Mouse (Mus musculus) fat pad, adult 2 months (tissue): ENCODE measurements around the gene Trpm3.

Source experiments
- DNase-seq: peaks from one replicate; pipeline ENCODE4 v3.0.0-alpha.2; 2011; ENCODE audit warnings: low read depth, low spot score; ENCODE audit errors: extremely low read depth

Trpm3 gene

GRCm38 (mm10) chr19:22631316-22631715 lies 492.5 kb downstream of the Trpm3 start:
- DNase-seq = no peak

GRCm38 (mm10) chr19:22635635-22636034 lies 496.8 kb downstream of the Trpm3 start:
- DNase-seq = no peak

GRCm38 (mm10) chr19:22637786-22638185 lies 498.9 kb downstream of the Trpm3 start:
- DNase-seq = no peak

GRCm38 (mm10) chr19:22638394-22638954 lies 499.6 kb downstream of the Trpm3 start:
- DNase-seq = no peak

GRCm38 (mm10) chr19:22642124-22642523 lies 503.3 kb downstream of the Trpm3 start:
- DNase-seq = no peak

- DNase-seq = no peak
Observed at GRCm38 (mm10) chr19:22656466-22657215, 517.8 kb downstream of the Trpm3 start.

GRCm38 (mm10) chr19:22657251-22657650 lies 518.4 kb downstream of the Trpm3 start:
- DNase-seq = no peak

- DNase-seq = no peak
Observed at GRCm38 (mm10) chr19:22665401-22665800, 526.6 kb downstream of the Trpm3 start.

- no peak for DNase-seq
Observed at GRCm38 (mm10) chr19:22670222-22670621, 531.4 kb downstream of the Trpm3 start.

GRCm38 (mm10) chr19:22672892-22673291 lies 534.0 kb downstream of the Trpm3 start:
- DNase-seq = no peak

- DNase-seq = no peak
Observed at GRCm38 (mm10) chr19:22676206-22676605, 537.4 kb downstream of the Trpm3 start.

- DNase-seq = no peak
Observed at GRCm38 (mm10) chr19:22682238-22682637, 543.4 kb downstream of the Trpm3 start.

GRCm38 (mm10) chr19:22691995-22692394 lies 553.1 kb downstream of the Trpm3 start:
- no peak for DNase-seq

- no peak for DNase-seq
Observed at GRCm38 (mm10) chr19:22692553-22692952, 553.7 kb downstream of the Trpm3 start.

- DNase-seq = no peak
Observed at GRCm38 (mm10) chr19:22692956-22693355, 554.1 kb downstream of the Trpm3 start.

- DNase-seq = no peak
Observed at GRCm38 (mm10) chr19:22695423-22695822, 556.6 kb downstream of the Trpm3 start.

- no peak for DNase-seq
Observed at GRCm38 (mm10) chr19:22698737-22699136, 559.9 kb downstream of the Trpm3 start.

GRCm38 (mm10) chr19:22700871-22701651 lies 562.2 kb downstream of the Trpm3 start:
- DNase-seq = no peak

- peak; percentile 1 for DNase-seq
Observed at GRCm38 (mm10) chr19:22703876-22704275, 565.0 kb downstream of the Trpm3 start.

GRCm38 (mm10) chr19:22705414-22705813 lies 566.6 kb downstream of the Trpm3 start:
- no peak for DNase-seq

GRCm38 (mm10) chr19:22719027-22719426 lies 580.2 kb downstream of the Trpm3 start:
- no peak for DNase-seq

- no peak for DNase-seq
Observed at GRCm38 (mm10) chr19:22729846-22730245, 591.0 kb downstream of the Trpm3 start.
